Mouse (Mus musculus): ENCODE measurements around the gene Rabggtb.

The Rabggtb gene

DNA sequence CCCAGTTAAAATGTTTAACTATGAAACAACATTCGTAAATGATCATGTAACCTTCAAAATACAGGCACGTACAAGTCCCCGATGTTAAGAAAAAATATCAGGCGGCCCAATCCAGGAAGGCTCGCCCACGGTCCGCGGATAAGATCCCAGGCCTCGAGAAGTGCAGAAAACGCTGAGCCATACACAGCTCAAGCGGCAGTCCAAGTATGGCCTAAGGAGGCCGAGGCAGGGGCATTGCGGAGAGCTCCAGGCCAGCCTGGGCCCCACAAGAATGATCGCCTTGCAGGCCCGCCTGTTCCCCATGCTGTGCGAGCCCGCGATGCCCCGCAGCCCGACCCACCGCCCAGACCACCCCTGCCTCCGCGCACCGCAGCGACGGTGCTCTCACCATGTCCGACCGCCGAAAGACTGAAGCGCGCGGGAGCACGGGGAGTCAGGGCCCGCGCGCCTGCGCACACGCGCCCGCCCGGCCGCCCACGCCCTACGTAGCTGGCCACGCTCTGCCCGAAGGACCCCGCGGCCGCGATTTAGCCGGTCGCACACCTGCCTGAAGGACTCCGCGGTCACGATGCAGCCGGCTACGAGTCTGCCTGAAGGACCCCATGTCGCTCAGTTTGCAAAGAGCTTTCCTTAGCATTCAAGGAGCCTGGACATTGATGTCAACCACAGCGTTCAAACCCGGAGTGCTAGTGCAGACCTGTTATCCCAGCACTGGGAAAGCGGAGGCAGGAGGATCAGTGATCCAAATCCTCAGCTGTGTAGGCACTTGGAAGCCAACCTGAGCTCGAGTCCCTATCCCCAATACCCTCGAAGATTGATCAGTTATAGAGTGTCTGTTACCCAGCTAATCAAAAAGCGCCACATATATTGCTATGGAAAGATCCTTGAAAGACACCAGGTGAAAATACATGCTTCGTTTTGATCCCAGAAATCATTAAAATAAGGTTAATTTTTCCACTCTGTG is at the start of gene Rabggtb:
Gene Rabggtb, minus strand, starts transcription at position 464 of the 964 bp plus-strand sequence.
- peak; percentile 92 for DNase-seq (ENCODE audit: low read depth, low spot score)

DNA sequence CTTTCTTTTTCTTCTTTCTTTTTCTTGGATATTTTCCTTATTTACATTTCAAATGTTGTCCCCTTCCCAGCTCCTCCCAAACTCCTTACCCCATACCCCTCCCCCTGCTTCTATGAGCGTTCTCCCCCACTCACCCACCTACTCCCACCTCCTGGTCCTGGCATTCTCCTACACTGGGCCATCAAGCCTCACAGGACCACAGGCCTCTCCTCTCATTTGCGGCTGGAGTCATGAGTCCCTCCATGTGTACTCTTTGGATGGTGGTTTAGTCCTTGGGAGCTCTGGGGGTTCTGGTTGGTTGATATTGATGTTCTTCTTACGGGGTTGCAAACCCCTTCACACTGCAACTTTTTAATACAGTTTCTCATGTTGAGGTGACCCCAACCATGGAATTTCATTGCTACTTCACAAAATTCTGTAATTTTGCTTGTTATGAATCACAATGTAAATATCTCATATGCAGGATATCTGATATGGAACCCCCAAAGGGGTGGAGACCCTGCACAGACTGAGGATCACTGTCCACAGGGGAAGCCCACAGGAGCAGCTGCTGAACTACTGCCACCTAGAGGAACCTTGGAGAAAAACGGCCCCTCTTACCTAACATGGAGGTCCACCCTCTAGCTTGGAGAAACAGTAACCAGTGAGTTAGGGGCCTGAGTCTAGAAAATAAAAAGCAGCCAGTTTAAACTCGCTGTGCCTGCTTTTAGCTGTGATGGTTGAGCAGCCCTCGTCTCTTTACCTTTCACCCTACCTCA is 49.0 kb upstream of the Rabggtb start:
- DNase-seq (ENCODE audit: low read depth, low spot score): no peak

DNA sequence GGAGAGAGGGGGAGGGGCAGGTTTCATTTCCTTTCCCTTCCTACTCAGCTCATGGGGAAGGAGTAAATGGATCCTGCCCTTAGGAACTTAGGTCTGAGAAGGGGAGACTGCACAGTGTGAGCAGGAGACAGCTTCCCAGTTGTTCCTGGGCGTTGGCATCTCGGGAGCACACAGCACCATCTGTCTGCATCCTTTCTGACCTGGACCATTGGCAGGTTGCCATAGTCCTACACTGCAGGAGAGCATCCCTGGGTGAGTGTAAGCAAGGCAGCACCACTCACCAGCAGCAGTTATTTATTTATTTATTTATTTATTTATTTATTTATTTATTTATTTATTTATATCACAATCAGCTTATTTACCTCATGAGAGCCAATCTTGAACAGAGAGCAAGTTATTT is 48.1 kb upstream of the Rabggtb start:
- DNase-seq (ENCODE audit: low read depth, low spot score): no peak

DNA sequence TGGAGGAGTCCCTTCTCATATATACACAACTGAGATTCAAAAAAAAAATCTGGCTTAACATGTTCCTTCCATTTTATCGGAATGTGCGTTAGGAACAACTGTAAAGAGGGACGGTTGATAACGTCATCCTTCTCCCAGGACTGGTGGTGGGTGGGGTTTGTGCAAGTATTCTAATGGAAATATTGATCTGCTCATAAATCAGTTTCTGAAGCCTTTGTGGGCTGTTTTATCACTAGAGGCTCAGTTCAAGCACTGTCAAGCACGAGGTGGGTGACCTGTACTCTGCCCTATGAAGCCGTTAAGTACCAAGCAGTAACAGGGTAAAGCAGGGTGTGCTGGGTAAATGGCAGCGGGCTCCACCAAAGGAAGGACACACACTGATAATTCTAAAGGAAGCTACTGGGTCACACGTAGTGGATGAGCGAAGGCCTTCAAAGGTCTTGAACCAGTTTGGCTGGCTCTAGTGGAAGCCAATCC is 47.0 kb upstream of the Rabggtb start:
- DNase-seq (ENCODE audit: low read depth, low spot score): no peak

DNA sequence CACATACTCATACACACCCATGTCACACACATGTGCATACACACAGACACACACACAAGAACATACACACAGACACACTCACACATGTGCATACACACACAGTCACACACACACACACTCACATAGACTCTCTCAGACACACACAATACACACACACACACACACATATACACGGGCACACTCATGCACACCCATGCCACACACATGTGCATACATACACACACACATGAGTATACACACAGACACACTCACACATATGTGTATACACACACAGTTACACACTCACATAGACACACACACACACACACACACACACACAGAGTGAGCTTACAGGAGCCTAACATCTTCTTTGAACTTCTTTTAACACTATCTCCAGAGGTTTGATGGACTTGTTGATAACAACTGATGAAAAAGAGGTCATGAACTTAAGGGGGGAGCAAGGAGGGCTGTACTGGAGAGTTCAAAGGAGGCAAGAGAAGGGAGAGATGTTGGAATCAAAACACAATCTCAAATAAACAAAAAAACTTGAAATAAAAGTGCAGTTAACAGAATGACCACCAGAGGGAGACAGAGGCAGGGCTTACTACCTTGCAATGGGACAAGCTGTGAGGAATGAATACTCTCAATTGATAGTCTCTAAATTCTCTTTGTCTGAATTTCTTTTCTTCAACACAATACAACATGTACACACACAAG is 46.4 kb upstream of the Rabggtb start:
- no peak for DNase-seq (ENCODE audit: low read depth, low spot score)

DNA sequence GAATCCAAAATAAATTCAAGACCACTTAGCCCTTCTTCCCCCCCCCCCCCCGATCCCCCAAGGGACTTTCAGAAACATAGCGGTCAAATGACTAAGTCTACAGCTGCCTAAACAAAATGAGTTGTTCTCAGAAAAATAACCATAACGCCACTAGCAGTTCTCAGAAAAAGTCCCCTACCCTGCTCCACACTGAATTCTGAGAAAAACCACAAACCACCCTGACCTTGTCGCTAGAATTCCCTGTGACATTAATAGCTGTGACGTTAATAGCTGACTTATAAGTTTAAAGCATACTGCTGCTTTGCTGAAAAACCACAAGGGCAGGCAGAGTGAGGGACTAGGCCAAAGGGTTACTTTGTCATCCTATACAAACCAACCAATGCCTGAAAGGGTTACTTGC is 45.1 kb upstream of the Rabggtb start:
- DNase-seq (ENCODE audit: low read depth, low spot score): no peak

DNA sequence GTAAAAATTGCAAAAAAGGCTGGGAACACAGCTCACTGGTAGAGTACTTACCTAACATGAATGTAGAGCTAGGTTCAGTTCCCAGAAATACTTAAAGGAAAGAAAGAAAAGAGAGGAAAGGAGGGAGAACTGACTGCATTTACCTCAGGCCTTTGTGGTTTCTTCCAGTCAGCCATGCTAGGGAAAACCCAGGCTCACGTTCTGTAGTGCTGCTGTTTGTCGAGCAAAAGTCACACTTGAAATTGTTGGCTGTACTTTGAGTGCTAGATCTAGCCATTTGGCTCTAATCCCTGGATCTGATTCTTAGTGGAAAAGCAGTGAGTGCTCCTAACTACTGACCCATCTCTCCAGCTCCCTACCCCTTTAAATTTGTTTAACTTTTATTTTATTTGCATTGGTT is 35.4 kb upstream of the Rabggtb start:
- DNase-seq (ENCODE audit: low read depth, low spot score): no peak

DNA sequence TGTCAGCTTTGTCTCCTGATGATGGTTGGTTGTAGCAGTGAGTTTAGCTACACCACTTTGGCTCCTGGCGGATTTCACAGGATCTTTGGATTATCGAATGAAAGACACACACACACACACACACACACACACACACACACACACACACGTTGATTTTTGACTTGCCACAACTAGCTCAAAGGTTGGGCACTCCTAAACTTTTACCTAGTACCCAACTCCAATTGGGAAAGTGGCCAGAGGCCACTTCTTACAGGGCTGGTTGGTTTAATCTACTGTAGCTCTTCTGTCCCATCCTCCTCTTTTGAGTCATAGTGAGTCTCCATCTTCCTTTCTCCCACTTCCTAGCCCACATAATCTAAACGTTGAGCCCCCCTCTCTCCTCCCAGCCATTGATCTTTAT is 34.5 kb upstream of the Rabggtb start:
- DNase-seq (ENCODE audit: low read depth, low spot score): no peak

DNA sequence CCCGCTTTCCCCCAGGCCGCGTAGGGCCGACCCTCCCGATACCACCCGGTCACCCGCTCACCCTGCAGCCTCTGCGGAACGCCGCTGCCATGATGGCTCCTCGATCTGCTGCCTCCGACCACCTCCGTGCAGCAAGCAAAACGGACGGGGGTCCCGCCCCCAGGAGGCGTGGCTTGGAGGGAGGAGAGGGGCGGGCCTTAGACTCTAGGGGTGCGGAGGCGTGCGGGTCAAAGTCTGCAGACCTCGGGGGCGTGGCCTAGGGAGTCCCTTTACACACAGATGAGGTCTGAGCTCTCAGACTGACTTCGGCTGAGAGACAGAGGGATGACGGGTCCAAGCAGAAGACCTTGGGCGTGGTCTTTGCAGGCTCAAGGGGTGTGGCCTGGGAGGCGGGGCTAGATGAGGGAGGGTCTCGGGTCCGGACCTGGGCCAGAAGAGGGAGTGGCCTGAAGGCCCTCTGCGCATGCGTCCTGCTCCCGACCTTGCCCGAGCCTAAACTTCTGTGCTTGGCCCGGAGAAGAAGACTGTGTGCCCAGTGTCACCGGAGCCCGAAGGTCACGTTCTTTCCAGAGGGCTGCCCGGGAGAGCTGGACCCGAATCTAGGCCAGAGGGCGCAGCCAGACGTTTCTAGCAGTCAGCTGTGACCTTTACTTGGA is 31.7 kb upstream of the Rabggtb start, which contains the start of gene Acadm:
Gene Acadm, minus strand, starts transcription at position 298 of the 656 bp plus-strand sequence.
- peak; percentile 96 for DNase-seq (ENCODE audit: low read depth, low spot score)

DNA sequence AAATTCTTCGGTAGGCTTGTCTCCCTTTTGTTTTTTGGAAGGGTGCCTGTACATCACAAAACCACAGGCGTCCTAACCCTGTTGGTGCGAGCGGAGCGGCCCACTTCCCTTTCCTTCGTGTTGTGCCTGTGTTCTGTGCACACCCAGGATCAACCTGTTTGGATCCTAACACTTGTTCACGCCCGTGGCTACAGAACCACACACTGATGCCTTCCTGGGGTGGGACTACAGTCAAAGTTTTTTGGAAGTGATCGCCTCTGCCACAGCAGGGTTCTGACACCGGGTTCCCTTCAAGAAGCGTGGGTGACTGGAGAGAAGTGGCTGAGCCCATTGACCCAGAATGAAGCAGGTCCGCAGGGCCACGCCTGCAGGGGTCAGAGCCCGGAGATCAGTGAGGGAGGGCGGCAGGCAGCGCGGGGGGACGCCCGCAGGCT is 31.1 kb upstream of the Rabggtb start:
- DNase-seq (ENCODE audit: low read depth, low spot score): no peak

DNA sequence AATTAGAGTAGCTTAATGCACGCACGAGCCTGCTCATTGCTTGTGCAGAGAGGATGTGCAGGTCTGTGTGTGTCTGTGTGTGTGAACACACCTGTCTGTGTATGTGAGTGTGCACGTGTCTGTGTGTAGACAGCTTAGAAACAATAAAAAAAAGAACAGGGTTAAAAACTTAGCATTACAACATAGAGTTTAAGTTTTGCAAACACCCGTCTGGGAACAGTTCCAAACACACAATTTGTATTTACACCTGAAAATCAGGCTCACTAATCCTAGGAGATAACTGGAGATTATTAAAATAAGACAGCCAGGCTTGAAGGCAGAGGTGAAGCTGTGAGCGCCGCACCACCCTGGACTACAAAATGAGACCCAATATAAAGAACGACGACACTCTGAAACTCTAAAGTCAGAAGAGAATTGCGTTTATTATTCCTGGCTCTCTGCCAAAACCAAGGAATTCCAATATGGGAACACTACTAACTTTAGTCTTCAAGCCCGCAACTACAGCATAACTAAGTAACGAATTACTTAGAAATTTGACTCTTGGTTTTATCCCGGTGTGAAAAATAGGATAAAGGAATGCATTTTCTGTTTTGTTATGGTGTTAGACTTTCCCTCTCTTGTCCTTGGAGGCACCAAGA is 30.3 kb upstream of the Rabggtb start:
- peak; percentile 36 for DNase-seq (ENCODE audit: low read depth, low spot score)

DNA sequence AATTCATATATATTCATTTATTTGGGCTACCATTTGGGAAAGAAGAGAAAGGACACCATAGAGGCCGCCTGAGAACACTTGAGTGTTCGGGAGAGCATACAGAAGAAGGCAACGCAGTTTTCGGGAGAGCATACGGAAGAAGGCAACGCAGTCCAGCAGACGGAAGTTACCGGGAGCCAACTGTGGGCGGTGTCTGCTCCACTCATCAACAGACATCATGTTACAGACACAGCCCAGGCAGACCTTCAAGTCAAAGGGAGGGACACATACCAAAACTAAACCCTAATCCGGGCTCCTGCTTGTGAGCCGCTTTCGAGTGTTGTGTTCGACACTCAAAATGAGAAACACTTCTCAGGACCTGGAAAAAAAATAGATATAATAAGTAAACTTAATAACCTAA is 28.8 kb upstream of the Rabggtb start:
- DNase-seq (ENCODE audit: low read depth, low spot score): no peak

DNA sequence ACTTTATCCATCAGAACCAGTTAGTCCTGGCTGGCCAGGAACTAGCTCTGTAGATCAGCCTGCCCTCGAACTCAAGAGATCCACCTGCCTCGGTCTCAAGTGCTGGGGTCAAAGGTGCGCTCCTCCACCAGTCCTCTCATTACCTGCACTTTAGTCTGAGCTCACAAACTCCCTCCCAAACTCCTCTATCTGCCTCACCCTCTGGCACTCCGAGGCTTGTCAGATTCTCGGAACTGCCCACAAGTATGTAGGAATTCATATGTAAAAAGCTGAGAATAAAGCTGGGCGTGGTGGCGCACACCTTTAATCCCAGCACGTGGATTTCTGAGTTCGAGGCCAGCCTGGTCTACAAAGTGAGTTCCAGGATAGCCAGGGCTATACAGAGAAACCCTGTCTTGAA is 27.7 kb upstream of the Rabggtb start:
- no peak for DNase-seq (ENCODE audit: low read depth, low spot score)

DNA sequence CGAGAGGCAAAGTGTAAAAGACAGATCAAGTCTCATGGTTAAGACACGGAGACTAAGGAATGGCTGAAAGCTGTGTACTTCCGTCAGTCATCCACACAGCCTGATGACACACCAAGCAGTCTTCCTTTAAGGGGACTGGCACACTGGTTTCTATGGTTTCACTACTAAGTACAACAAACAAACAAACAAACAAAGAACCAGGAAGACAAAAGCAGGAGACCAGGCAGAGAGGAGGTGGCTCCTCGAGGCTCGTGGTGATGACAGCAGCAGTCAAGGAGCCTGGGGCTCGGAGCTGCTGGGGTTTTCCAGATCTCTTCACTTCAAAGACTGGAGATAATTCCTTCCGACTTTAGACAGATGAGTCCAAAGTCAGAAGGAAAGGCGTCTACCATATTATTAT is 27.2 kb upstream of the Rabggtb start:
- no peak for DNase-seq (ENCODE audit: low read depth, low spot score)

DNA sequence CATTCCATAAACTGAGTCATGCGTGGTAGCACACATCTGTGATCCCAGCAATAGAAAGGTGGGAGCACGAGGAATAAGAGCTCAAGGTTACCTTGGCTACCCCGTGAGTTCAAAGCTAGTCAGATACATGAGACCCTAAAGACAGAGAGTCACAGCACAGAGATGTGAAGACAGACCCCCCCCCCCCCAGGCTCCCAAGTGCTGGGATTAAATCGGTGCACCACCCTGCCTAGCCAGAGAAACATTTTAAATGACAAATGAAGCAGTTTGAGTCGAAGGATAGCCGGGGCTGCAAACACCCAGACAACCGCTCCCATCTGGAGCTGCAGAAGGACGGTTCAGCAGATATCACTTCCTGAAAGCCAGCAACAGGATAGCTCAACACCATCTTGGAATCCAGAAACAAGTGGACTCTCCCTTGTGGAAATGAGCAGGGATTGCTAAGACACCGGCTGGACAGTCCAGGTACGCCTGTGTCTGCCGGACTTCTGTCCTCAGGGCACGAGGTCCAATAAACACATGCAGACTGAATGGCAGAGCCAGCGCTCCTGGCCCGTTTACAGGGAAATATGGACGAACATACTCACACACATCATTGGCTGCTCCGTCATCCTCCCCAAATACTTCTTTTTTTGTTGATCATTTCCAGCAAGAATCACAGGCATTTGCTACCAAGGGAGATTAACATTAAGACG is 24.5 kb upstream of the Rabggtb start:
- DNase-seq (ENCODE audit: low read depth, low spot score): no peak

DNA sequence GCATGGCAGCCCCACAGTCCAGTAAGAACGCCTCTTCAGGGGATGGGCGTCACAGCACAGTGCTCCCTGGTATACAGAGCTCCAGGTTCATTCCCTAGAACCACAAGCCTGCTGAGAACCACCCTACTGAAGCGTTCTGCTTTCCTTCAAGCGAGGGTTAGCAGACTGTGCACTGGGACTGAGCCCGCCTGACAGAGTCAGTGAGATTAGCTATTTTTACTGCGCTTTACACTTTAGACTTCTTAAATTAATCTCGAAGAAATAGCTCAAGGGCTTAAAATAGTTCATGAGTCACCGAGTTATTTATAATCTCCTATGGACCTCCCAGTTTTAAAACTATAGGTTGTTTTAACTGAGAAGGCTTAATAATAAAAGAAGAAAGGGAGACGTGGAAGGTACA is 23.1 kb upstream of the Rabggtb start:
- no peak for DNase-seq (ENCODE audit: low read depth, low spot score)

DNA sequence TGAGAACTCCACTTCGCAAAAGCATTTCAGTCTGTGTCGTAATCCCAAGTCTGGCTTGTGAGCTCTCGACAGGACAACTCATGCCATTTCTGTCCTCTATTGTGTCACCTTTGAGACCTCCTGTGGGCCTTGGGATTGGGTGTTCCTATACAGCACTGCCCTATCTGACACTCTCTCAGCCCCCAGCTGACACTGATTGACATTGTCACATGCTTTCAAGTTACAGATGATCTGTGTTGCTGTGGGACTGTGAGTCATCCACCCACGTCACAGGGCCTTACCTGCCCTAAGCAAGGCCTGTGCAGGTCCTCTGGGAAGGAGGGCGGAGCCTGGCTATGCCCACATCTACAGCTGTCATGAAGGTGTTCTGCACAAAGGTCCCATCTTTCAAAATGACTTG is 19.7 kb upstream of the Rabggtb start:
- DNase-seq (ENCODE audit: low read depth, low spot score): no peak

DNA sequence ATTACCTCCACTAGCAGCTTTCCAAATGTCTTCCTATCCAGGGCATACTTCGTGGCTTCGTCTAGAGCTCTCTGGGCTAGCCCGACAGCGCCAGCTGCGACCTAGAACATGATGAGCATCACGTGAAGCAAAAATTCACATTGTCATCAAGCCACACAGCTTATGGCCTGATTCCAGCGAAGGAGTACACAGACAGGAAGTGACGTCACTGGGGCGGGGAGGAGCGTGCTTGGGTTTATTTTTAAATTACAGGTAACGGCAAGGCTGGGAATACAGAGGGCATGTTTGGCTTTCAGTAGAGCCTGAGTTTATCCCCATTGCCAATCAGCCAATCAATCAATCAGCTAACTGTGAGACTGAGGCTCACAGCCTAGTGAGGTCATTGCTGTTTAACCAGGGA is 16.7 kb upstream of the Rabggtb start:
- no peak for DNase-seq (ENCODE audit: low read depth, low spot score)

DNA sequence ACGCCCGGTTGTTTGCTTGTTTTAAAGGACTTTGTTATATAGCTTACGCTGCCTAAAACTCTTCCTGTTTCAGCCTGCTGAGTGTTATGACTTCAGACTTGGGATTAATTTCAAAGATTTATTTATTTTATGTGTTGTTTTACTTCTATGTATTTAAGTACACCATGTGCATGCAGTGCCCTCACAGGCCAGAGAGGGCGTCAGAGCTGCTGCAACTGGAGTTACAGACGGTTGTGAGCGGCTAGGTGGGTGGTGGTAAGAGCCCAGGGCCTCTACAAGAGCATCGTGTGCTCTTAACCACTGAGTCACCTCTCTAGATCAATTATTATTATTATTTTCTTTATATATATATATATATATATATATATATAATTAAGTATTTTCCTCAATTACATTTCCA is 13.5 kb upstream of the Rabggtb start:
- DNase-seq (ENCODE audit: low read depth, low spot score): no peak

All from embryo, embryonic 11.5 days (tissue).